Mouse (Mus musculus): Measurements from ENCODE around the gene Pnmal1. TPM values are rescaled to one million over a fixed set of nuclear protein-coding genes. Genes with fewer than 3 reads are reported as not detected.
A peak's percentile ranks its signal among the peaks of the same experiment; 100 is the strongest.

Gene Pnmal1
- polyA plus RNA-seq, 1 experiment from 2014 or later: 3.7 TPM

- H3K9ac ChIP-seq (ENCODE audit: low read length): peak overlapping the region; percentile 85
- peak overlapping the region; percentile 91 for H3K4me2 ChIP-seq (ENCODE audit: low read length)
- H3K4me3 ChIP-seq (ENCODE audit: low read depth, low read length): peak overlapping the region; percentile 93
- H3K27me3 ChIP-seq (replicated peaks; ENCODE audit: control insufficient read depth, insufficient read depth, low read length): no peaks in the 10 kb centered on the region
- peaks cover 56% of the 10 kb centered on the region for H3K4me1 ChIP-seq (replicated peaks; ENCODE audit: control insufficient read depth, insufficient read depth, low read length)
- whole genome bisulfite sequencing: 3% methylated on average over 20 of the region's 20 CpGs
- peaks cover 32% of the 10 kb centered on the region for H3K36me3 ChIP-seq (ENCODE audit: control insufficient read depth, insufficient read depth, low read length)
- DNase-seq (ENCODE audit: low spot score) (peak; percentile 73), ATAC-seq (replicated peaks; ENCODE audit: low FRiP score, low TSS enrichment, low read depth) (no peak)
- H3K27ac ChIP-seq (ENCODE audit: low read depth): peak overlapping the region; percentile 94
- no peaks in the 10 kb centered on the region for H3K9me3 ChIP-seq (ENCODE audit: control insufficient read depth, low read length)
These were observed 34.9 kb downstream of the Pnmal1 start for GRCm38 (mm10) chr7:16994400-16994799.

- no peak overlapping the region for H3K27ac ChIP-seq (ENCODE audit: low read depth)
- ATAC-seq (replicated peaks; ENCODE audit: low FRiP score, low TSS enrichment, low read depth) (no peak), DNase-seq (ENCODE audit: low spot score) (no peak)
- no peaks in the 10 kb centered on the region for H3K27me3 ChIP-seq (replicated peaks; ENCODE audit: control insufficient read depth, insufficient read depth, low read length)
- H3K4me3 ChIP-seq (ENCODE audit: low read depth, low read length): peak overlapping the region; percentile 93
- H3K4me2 ChIP-seq (ENCODE audit: low read length): peak overlapping the region; percentile 91
- H3K4me1 ChIP-seq (replicated peaks; ENCODE audit: control insufficient read depth, insufficient read depth, low read length): peaks cover 48% of the 10 kb centered on the region
- H3K9me3 ChIP-seq (ENCODE audit: control insufficient read depth, low read length): no peaks in the 10 kb centered on the region
- peak overlapping the region; percentile 85; the same call in 1 of the 2 replicates for H3K9ac ChIP-seq (ENCODE audit: low read length)
- 81% methylated on average over 4 of the region's 4 CpGs for WGBS
- H3K36me3 ChIP-seq (ENCODE audit: control insufficient read depth, insufficient read depth, low read length): peaks cover 40% of the 10 kb centered on the region
These were observed 35.9 kb downstream of the Pnmal1 start for GRCm38 (mm10) chr7:16995345-16995744.

GRCm38 (mm10) chr7:16999233-16999632, 39.8 kb downstream of the Pnmal1 start:
- ATAC-seq (replicated peaks; ENCODE audit: low FRiP score, low TSS enrichment, low read depth) (no peak), DNase-seq (ENCODE audit: low spot score) (no peak)
- Histone ChIP-seq H3K36me3 (ENCODE audit: control insufficient read depth, insufficient read depth, low read length) (peaks cover 56% of the 10 kb centered on the region), H3K9me3 (ENCODE audit: control insufficient read depth, low read length) (no peaks in the 10 kb centered on the region), H3K27me3 (replicated peaks; ENCODE audit: control insufficient read depth, insufficient read depth, low read length) (no peaks in the 10 kb centered on the region), H3K4me2 (ENCODE audit: low read length) (no peak overlapping the region), H3K9ac (ENCODE audit: low read length) (no peak overlapping the region), H3K27ac (ENCODE audit: low read depth) (no peak overlapping the region), H3K4me1 (replicated peaks; ENCODE audit: control insufficient read depth, insufficient read depth, low read length) (peaks cover 26% of the 10 kb centered on the region), H3K4me3 (ENCODE audit: low read depth, low read length) (no peak overlapping the region)
- 64% methylated on average over 4 of the region's 4 CpGs for WGBS

- ATAC-seq (replicated peaks; ENCODE audit: low FRiP score, low TSS enrichment, low read depth) (no peak), DNase-seq (ENCODE audit: low spot score) (peak; percentile 99)
- 35% methylated on average over 4 of the region's 4 CpGs for WGBS
These were observed 40.2 kb downstream of the Pnmal1 start for GRCm38 (mm10) chr7:16999650-17000049.

GRCm38 (mm10) chr7:17002375-17003195, 43.1 kb downstream of the Pnmal1 start:
- H3K9ac ChIP-seq (ENCODE audit: low read length): no peak overlapping the region
- H3K27me3 ChIP-seq (replicated peaks; ENCODE audit: control insufficient read depth, insufficient read depth, low read length): no peaks in the 10 kb centered on the region
- H3K4me1 ChIP-seq (replicated peaks; ENCODE audit: control insufficient read depth, insufficient read depth, low read length): peaks cover under 1% of the 10 kb centered on the region; the same call in 1 of the 2 replicates
- H3K36me3 ChIP-seq (ENCODE audit: control insufficient read depth, insufficient read depth, low read length): peaks cover 74% of the 10 kb centered on the region
- H3K9me3 ChIP-seq (ENCODE audit: control insufficient read depth, low read length): no peaks in the 10 kb centered on the region
- no peak overlapping the region for H3K4me2 ChIP-seq (ENCODE audit: low read length)
- ATAC-seq (replicated peaks; ENCODE audit: low FRiP score, low TSS enrichment, low read depth) (peak; percentile 64), DNase-seq (ENCODE audit: low spot score) (peak; percentile 97)
- WGBS: 12% methylated on average over 7 of the region's 7 CpGs
- no peak overlapping the region; the same call in 1 of the 2 replicates for H3K27ac ChIP-seq (ENCODE audit: low read depth)
- H3K4me3 ChIP-seq (ENCODE audit: low read depth, low read length): no peak overlapping the region

More at GRCm38 (mm10) chr7:16999650-17000049, 40.2 kb downstream of the Pnmal1 start:
- Histone ChIP-seq H3K27ac (ENCODE audit: low read depth) (no peak overlapping the region), H3K4me3 (ENCODE audit: low read depth, low read length) (no peak overlapping the region), H3K36me3 (ENCODE audit: control insufficient read depth, insufficient read depth, low read length) (peaks cover 60% of the 10 kb centered on the region), H3K4me1 (replicated peaks; ENCODE audit: control insufficient read depth, insufficient read depth, low read length) (peaks cover 26% of the 10 kb centered on the region), H3K9me3 (ENCODE audit: control insufficient read depth, low read length) (no peaks in the 10 kb centered on the region), H3K4me2 (ENCODE audit: low read length) (no peak overlapping the region), H3K9ac (ENCODE audit: low read length) (no peak overlapping the region), H3K27me3 (replicated peaks; ENCODE audit: control insufficient read depth, insufficient read depth, low read length) (no peaks in the 10 kb centered on the region)

- 0 out of 2 replicates have a peak overlapping the region, but pooled peaks have one; percentile 18 for H3K27ac ChIP-seq (ENCODE audit: low read depth)
- no peaks in the 10 kb centered on the region for H3K9me3 ChIP-seq (ENCODE audit: control insufficient read depth, low read length)
- no peak overlapping the region for H3K4me3 ChIP-seq (ENCODE audit: low read depth, low read length)
- no peak overlapping the region for H3K9ac ChIP-seq (ENCODE audit: low read length)
- ATAC-seq (replicated peaks; ENCODE audit: low FRiP score, low TSS enrichment, low read depth) (no peak), DNase-seq (ENCODE audit: low spot score) (no peak)
- 83% methylated on average over 7 of the region's 7 CpGs for WGBS
- peaks cover 74% of the 10 kb centered on the region for H3K36me3 ChIP-seq (ENCODE audit: control insufficient read depth, insufficient read depth, low read length)
- H3K27me3 ChIP-seq (replicated peaks; ENCODE audit: control insufficient read depth, insufficient read depth, low read length): no peaks in the 10 kb centered on the region
- no peak overlapping the region for H3K4me2 ChIP-seq (ENCODE audit: low read length)
- no peaks in the 10 kb centered on the region for H3K4me1 ChIP-seq (replicated peaks; ENCODE audit: control insufficient read depth, insufficient read depth, low read length)
These were observed 43.9 kb downstream of the Pnmal1 start for GRCm38 (mm10) chr7:17003230-17003960.

GRCm38 (mm10) chr7:17004716-17005115, 45.2 kb downstream of the Pnmal1 start:
- H3K27ac ChIP-seq (ENCODE audit: low read depth): no peak overlapping the region
- no peaks in the 10 kb centered on the region for H3K9me3 ChIP-seq (ENCODE audit: control insufficient read depth, low read length)
- 82% methylated on average over 7 of the region's 7 CpGs for WGBS
- ATAC-seq (replicated peaks; ENCODE audit: low FRiP score, low TSS enrichment, low read depth) (no peak), DNase-seq (ENCODE audit: low spot score) (no peak)
- no peak overlapping the region for H3K4me3 ChIP-seq (ENCODE audit: low read depth, low read length)
- H3K36me3 ChIP-seq (ENCODE audit: control insufficient read depth, insufficient read depth, low read length): peaks cover 77% of the 10 kb centered on the region
- no peaks in the 10 kb centered on the region for H3K27me3 ChIP-seq (replicated peaks; ENCODE audit: control insufficient read depth, insufficient read depth, low read length)
- H3K4me1 ChIP-seq (replicated peaks; ENCODE audit: control insufficient read depth, insufficient read depth, low read length): no peaks in the 10 kb centered on the region
- H3K4me2 ChIP-seq (ENCODE audit: low read length): no peak overlapping the region
- no peak overlapping the region for H3K9ac ChIP-seq (ENCODE audit: low read length)

GRCm38 (mm10) chr7:17007300-17007699, 47.8 kb downstream of the Pnmal1 start:
- Histone ChIP-seq H3K4me3 (ENCODE audit: low read depth, low read length) (no peak overlapping the region), H3K9ac (ENCODE audit: low read length) (no peak overlapping the region), H3K4me1 (replicated peaks; ENCODE audit: control insufficient read depth, insufficient read depth, low read length) (no peaks in the 10 kb centered on the region), H3K27ac (ENCODE audit: low read depth) (no peak overlapping the region), H3K4me2 (ENCODE audit: low read length) (no peak overlapping the region), H3K27me3 (replicated peaks; ENCODE audit: control insufficient read depth, insufficient read depth, low read length) (no peaks in the 10 kb centered on the region), H3K36me3 (ENCODE audit: control insufficient read depth, insufficient read depth, low read length) (peaks cover 86% of the 10 kb centered on the region), H3K9me3 (ENCODE audit: control insufficient read depth, low read length) (no peaks in the 10 kb centered on the region)
- ATAC-seq (replicated peaks; ENCODE audit: low FRiP score, low TSS enrichment, low read depth): no peak
- 86% methylated on average over 4 of the region's 4 CpGs for WGBS
- no peak for DNase-seq (ENCODE audit: low spot score)

Data from intestine, embryonic 14.5 days (tissue).